Mouse (Mus musculus) spleen, postnatal 10 days (tissue): Measurements from ENCODE around the gene Olfr303.
"Not testable (repeated sequence)": the region's sequence is repeated elsewhere in the genome, so short reads cannot be mapped to it uniquely, and the experiment has no call there.

Source experiments
- DNase-seq, 2 experiments: peaks; one replicate each; pipeline ENCODE4 v3.0.0; 2021 to 2022; ENCODE audit warnings: low spot score in 2 of 2

Gene Olfr303

GRCm38 (mm10) chr7:86397689-86398088 lies at the start of gene Olfr303:
TSS of gene Olfr303 (minus strand) at chr7:86397789.
- no peak for DNase-seq

- no peak for DNase-seq
Observed at GRCm38 (mm10) chr7:86403546-86403945, 6.0 kb upstream of the Olfr303 start, which contains the start of gene Olfr301. TSS of gene Olfr301 (plus strand) at chr7:86403846.

- DNase-seq, result no peak
Observed at GRCm38 (mm10) chr7:86386558-86386957, 11.0 kb downstream of the Olfr303 start, which contains the start of gene Olfr304. TSS of gene Olfr304 (minus strand) at chr7:86386658.

- DNase-seq, result no peak
Observed at GRCm38 (mm10) chr7:86385769-86386168, 11.8 kb downstream of the Olfr303 start.

GRCm38 (mm10) chr7:86366828-86367227 lies 30.8 kb downstream of the Olfr303 start, which contains the start of gene Olfr305:
TSS of gene Olfr305 (minus strand) at chr7:86366928.
- no peak for DNase-seq

GRCm38 (mm10) chr7:86346296-86346695 lies 51.3 kb downstream of the Olfr303 start:
- DNase-seq, result not testable (repeated sequence)

GRCm38 (mm10) chr7:86344253-86344652 lies 53.3 kb downstream of the Olfr303 start:
- no peak for DNase-seq

GRCm38 (mm10) chr7:86342881-86343565 lies 54.6 kb downstream of the Olfr303 start:
- DNase-seq, result no peak
